Mouse (Mus musculus) R1 (cell line): ENCODE results near the gene Hoxb3.
A peak's percentile ranks its signal among the peaks of the same experiment; 100 is the strongest.

Source experiments
- DNase-seq: peaks from one replicate; pipeline ENCODE4 v3.0.0-alpha.2; 2018; ENCODE audit warnings: low read depth, low spot score

Gene Hoxb3

GRCm38 (mm10) chr11:96338957-96339855 is 16.1 kb downstream of the Hoxb3 start:
- no peak for DNase-seq

GRCm38 (mm10) chr11:96340698-96341365 is 17.7 kb downstream of the Hoxb3 start:
- DNase-seq, result no peak

- DNase-seq, result peak; percentile 58
Observed at GRCm38 (mm10) chr11:96341701-96342575, 18.8 kb downstream of the Hoxb3 start.

- DNase-seq, result no peak
Observed at GRCm38 (mm10) chr11:96342576-96342930, 19.4 kb downstream of the Hoxb3 start.

- DNase-seq, result no peak
Observed at GRCm38 (mm10) chr11:96343206-96343745, 20.1 kb downstream of the Hoxb3 start.

- DNase-seq, result no peak
Observed at GRCm38 (mm10) chr11:96344061-96344877, 21.1 kb downstream of the Hoxb3 start.

GRCm38 (mm10) chr11:96344878-96345159 is 21.7 kb downstream of the Hoxb3 start:
- no peak for DNase-seq

- DNase-seq, result no peak
Observed at GRCm38 (mm10) chr11:96345220-96345892, 22.2 kb downstream of the Hoxb3 start.

- DNase-seq, result peak; percentile 53
Observed at GRCm38 (mm10) chr11:96345893-96346806, 23.0 kb downstream of the Hoxb3 start.

- no peak for DNase-seq
Observed at GRCm38 (mm10) chr11:96346916-96347520, 23.9 kb downstream of the Hoxb3 start.

GRCm38 (mm10) chr11:96347717-96348116 is 24.6 kb downstream of the Hoxb3 start:
- DNase-seq, result no peak

GRCm38 (mm10) chr11:96348141-96348928 is 25.2 kb downstream of the Hoxb3 start:
- no peak for DNase-seq

- no peak for DNase-seq
Observed at GRCm38 (mm10) chr11:96348988-96349387, 25.9 kb downstream of the Hoxb3 start.

GRCm38 (mm10) chr11:96349491-96350340 is 26.6 kb downstream of the Hoxb3 start:
- DNase-seq, result no peak

- no peak for DNase-seq
Observed at GRCm38 (mm10) chr11:96350341-96350624, 27.2 kb downstream of the Hoxb3 start, which contains the start of gene Hoxb2. Gene Hoxb2, plus strand, starts transcription at chr11:96350525.

GRCm38 (mm10) chr11:96350791-96351190 is 27.7 kb downstream of the Hoxb3 start:
- no peak for DNase-seq

- no peak for DNase-seq
Observed at GRCm38 (mm10) chr11:96351312-96351711, 28.2 kb downstream of the Hoxb3 start.
